Mouse (Mus musculus): Measurements from ENCODE around the gene Zglp1. TPM values are rescaled to one million over a fixed set of nuclear protein-coding genes. Genes with fewer than 3 reads are reported as not detected.

Gene Zglp1
- not detected in 2 replicates for polyA plus RNA-seq (2021; fragmentation: Nextera tagmentation)
- long read RNA-seq, experiment 1, result 0 reads
- long read RNA-seq, experiment 2, result 0 reads

DNA sequence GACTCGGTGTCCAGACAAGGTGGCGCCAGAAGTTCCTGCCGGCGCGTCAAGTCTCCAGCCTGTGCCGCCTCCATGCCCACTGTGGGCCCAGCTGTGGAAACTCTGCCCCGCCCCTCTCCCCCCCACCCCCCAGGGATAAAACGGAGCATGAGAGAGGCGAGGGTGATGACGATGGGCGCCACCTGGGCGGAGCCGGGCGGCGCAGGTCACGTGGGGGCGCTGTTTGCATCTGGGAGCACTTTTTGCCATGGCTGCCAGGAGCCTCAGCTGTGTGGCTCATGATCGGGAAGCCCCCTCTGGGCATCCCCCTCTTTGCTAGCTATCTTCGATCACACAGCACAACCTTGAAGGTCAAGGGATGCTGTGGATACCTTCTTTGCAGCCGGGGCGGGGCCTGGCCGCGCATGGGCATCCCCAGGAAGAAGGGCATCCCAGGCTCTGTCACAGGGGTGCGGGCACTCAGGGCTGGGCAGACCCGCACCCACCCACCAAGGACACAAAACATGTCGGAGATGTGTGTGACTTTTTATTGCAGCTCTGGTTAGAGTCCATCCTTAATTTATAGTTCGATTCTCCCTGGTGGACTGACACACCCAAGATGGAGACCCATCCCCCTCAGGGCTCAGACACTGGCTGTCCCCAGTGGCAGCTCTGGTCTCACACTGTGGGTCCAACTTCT lies at the start of gene Zglp1:
TSS of gene Zglp1 (minus strand) at position 88 of the 679 bp plus-strand sequence.

GRCm38 (mm10) chr9:21091707-21092320 lies 24.9 kb upstream of the Zglp1 start, which contains the start of the genes Gm38431 and Raver1:
TSS of gene Gm38431 (minus strand) at chr9:21091997.
TSS of gene Raver1 (minus strand) at chr9:21092008.

DNA sequence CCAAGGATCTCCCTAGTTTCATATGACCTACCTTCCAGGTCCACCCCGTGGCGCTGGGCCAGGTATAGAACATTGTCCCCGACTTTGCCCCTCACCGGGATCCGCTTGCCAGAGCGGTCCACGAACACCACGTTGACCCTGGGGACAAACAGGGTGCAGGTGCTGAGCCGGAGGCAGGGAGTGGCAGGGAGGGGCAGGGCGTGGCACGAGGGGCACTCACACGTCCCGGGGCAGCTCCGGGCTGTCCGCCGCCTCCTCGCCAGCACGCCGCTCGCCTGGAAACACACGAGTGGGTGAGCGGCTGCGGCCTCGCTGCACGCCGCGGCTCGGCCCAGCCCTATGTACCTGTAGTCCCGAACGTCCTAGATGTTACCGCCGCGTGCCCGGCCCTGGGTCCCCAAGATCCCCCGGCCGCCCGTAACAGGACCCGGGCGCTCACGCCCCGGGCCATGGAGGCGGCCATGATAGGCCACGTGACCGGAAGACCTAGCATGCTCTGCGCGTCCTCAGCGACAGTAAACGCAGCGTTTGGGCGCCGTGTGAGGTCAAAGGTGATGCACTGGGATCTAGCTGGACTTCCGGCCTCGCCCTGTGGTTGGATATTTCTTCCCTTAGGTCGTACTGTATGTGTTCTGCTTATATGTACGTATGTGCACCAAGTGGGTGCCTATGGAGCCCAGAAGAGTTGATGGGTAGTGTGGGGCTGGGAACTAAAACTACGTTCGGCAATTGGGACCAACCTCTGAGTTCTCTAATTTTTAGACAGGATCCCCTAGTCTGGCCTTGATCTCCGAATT lies 6.3 kb upstream of the Zglp1 start, which contains the start of the genes Gm49373 and Fdx1l:
TSS of gene Gm49373 (minus strand) at position 53 of the 797 bp plus-strand sequence.
TSS of gene Fdx1l (minus strand) at position 571 of the 797 bp plus-strand sequence.

DNA sequence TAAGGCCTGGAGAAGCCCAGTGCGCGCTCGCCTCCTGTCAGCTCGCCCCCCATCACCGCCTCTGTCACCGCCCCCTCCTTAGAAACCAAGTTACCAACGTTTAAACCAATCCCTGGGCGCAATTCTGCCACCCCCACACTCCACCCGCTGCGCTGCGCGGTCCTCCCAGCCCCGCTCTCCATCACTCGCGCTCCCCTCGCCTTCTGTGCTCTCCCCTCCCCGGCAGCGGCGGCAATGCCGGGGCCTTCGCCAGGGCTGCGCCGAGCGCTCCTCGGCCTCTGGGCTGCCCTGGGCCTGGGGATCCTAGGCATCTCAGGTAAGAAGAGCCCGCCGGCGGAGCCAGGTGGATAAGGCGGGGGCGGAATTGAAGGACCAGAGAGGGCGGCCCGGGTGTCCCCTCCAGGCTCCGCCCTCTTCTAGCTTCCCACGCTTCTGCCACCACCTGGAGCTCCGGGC lies 35.0 kb downstream of the Zglp1 start, which contains the start of gene Icam5:
TSS of gene Icam5 (plus strand) at position 178 of the 456 bp plus-strand sequence.

DNA sequence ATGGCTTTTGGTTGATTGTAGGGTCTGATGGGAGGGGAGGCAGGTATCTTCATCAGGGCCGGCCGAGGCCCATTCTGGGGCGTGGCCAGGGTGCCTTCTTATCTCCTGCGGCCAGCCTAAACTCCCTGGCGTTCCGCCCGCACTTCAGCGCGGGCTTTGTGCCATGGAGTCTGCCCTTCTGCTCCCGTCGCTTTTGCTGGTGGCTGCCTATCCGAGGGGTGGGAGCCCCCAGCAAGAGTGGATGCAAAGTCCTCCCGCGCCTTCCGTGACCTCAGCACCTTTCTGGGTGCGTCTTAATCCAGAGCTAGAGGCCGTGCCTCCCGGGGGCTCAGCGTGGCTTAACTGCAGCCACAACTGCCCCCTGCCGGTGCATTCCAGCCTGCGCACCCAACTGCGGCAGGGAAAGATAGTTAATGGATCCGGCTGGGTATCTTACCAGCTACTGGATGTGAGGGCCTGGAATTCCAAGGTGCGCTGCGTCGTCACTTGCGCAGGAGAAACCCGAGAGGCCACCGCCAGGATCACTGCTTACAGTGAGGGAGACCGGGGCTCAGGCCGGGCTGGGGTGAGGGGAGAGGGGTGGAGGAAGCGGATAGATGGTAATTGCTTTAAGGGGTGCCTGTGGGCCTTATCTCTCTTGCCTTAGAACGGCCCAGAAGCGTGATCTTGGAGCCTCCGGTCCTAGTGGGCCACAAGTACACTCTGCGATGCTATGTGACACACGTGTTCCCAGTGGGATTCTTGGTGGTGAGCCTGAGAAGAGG lies 37.4 kb downstream of the Zglp1 start, which contains the start of gene Icam4:
TSS of gene Icam4 (plus strand) at position 83 of the 764 bp plus-strand sequence.

GRCm38 (mm10) chr9:21015571-21016130 lies 51.2 kb downstream of the Zglp1 start, which contains the start of gene Icam1:
TSS of gene Icam1 (plus strand) at chr9:21015985.

Other genes starting within 250 kb of the Zglp1 start
- not detected in 2 replicates for gene Rdh8, start 248.6 kb downstream of the Zglp1 start, polyA plus RNA-seq (2021; fragmentation: Nextera tagmentation)
- 31.5 and 53.5 TPM in 2 replicates for gene A230050P20Rik, start 198.5 kb downstream of the Zglp1 start, polyA plus RNA-seq (2021; fragmentation: Nextera tagmentation)
- 18.3 and 24.4 TPM in 2 replicates for gene Angptl6, start 187.4 kb downstream of the Zglp1 start, polyA plus RNA-seq (2021; fragmentation: Nextera tagmentation)
- 10.1 and 15.6 TPM in 2 replicates for gene Ppan, start 178.9 kb downstream of the Zglp1 start, polyA plus RNA-seq (2021; fragmentation: Nextera tagmentation)
- gene Eif3g, start 168.5 kb downstream of the Zglp1 start, polyA plus RNA-seq (2021; fragmentation: Nextera tagmentation), result 173 and 203 TPM in 2 replicates
- gene Dnmt1, start 107.2 kb downstream of the Zglp1 start, polyA plus RNA-seq (2021; fragmentation: Nextera tagmentation), result 9.2 TPM in 2 replicates
- 1.8 and 2.1 TPM in 2 replicates for gene S1pr2, start 90.3 kb downstream of the Zglp1 start, polyA plus RNA-seq (2021; fragmentation: Nextera tagmentation)
- gene Mrpl4, start 64.4 kb downstream of the Zglp1 start, polyA plus RNA-seq (2021; fragmentation: Nextera tagmentation), result 126 and 147 TPM in 2 replicates
- gene Icam1, start 51.1 kb downstream of the Zglp1 start, polyA plus RNA-seq (2021; fragmentation: Nextera tagmentation), result 1.4 and 1.5 TPM in 2 replicates
- 3.2 and 3.8 TPM in 2 replicates for gene Icam4, start 37.7 kb downstream of the Zglp1 start, polyA plus RNA-seq (2021; fragmentation: Nextera tagmentation)
- 68.4 and 74.1 TPM in 2 replicates for gene Icam5, start 35.0 kb downstream of the Zglp1 start, polyA plus RNA-seq (2021; fragmentation: Nextera tagmentation)
- 0.46 and 0.58 TPM in 2 replicates for gene Gm49373, start 6.0 kb upstream of the Zglp1 start, polyA plus RNA-seq (2021; fragmentation: Nextera tagmentation)
- 212 and 230 TPM in 2 replicates for gene Fdx1l, start 6.5 kb upstream of the Zglp1 start, polyA plus RNA-seq (2021; fragmentation: Nextera tagmentation)
- 5.8 and 7.4 TPM in 2 replicates for gene Gm38431, start 24.9 kb upstream of the Zglp1 start, polyA plus RNA-seq (2021; fragmentation: Nextera tagmentation)
- gene Raver1, start 24.9 kb upstream of the Zglp1 start, polyA plus RNA-seq (2021; fragmentation: Nextera tagmentation), result 4.0 and 8.1 TPM in 2 replicates
- 2.4 and 2.9 TPM in 2 replicates for gene Tyk2, start 64.2 kb upstream of the Zglp1 start, polyA plus RNA-seq (2021; fragmentation: Nextera tagmentation)
- gene Cdc37, start 82.9 kb upstream of the Zglp1 start, polyA plus RNA-seq (2021; fragmentation: Nextera tagmentation), result 167 and 170 TPM in 2 replicates
- 29.6 and 36.5 TPM in 2 replicates for gene Pde4a, start 98.6 kb upstream of the Zglp1 start, polyA plus RNA-seq (2021; fragmentation: Nextera tagmentation)
- 53.0 and 60.6 TPM in 2 replicates for gene Keap1, start 172.3 kb upstream of the Zglp1 start, polyA plus RNA-seq (2021; fragmentation: Nextera tagmentation)
- 18.4 and 20.5 TPM in 2 replicates for gene S1pr5, start 181.3 kb upstream of the Zglp1 start, polyA plus RNA-seq (2021; fragmentation: Nextera tagmentation)
- gene Atg4d, start 198.2 kb upstream of the Zglp1 start, polyA plus RNA-seq (2021; fragmentation: Nextera tagmentation), result 44.5 and 53.2 TPM in 2 replicates
- 3.8 and 3.9 TPM in 2 replicates for gene Kri1, start 220.9 kb upstream of the Zglp1 start, polyA plus RNA-seq (2021; fragmentation: Nextera tagmentation)
- gene Cdkn2d, start 224.3 kb upstream of the Zglp1 start, polyA plus RNA-seq (2021; fragmentation: Nextera tagmentation), result 98.5 and 119 TPM in 2 replicates
- gene Ap1m2, start 245.2 kb upstream of the Zglp1 start, polyA plus RNA-seq (2021; fragmentation: Nextera tagmentation), result 1.2 and 1.5 TPM in 2 replicates

All from left cerebral cortex, adult 6 months (tissue).